Mouse (Mus musculus) forebrain, embryonic 12.5 days (tissue): ENCODE measurements around the gene Snx21. TPM values are rescaled to one million over a fixed set of nuclear protein-coding genes. Genes with fewer than 3 reads are reported as not detected.

Experiments used
- ATAC-seq: fragments of 200-750 bp; cut with Nextera tagmentation; 2 replicates; pipeline ENCODE4 v1.8.0; 2017; ENCODE audit warnings: moderate TSS enrichment; ENCODE audit not compliant: low FRiP score
- H3K27ac ChIP-seq: fragments of 300-500 bp; sonication (generic); 2 replicates; pipeline ENCODE4 v1.5.1; 2016; ENCODE audit warnings: mild to moderate bottlenecking
- H3K27me3 ChIP-seq: fragments of 300-500 bp; sonication (generic); 2 replicates; pipeline ENCODE4 v1.6.1; 2016; ENCODE audit warnings: mild to moderate bottlenecking
- H3K36me3 ChIP-seq: fragments of 300-500 bp; sonication (generic); replicated peaks from 2 replicates; pipeline ENCODE4 v1.6.1; 2016; ENCODE audit warnings: mild to moderate bottlenecking
- H3K4me1 ChIP-seq: fragments of 300-500 bp; sonication (generic); 2 replicates; pipeline ENCODE4 v1.6.1; 2016
- H3K4me2 ChIP-seq: fragments of 300-500 bp; sonication (generic); 2 replicates; pipeline ENCODE4 v1.6.1; 2016; ENCODE audit warnings: mild to moderate bottlenecking, moderate library complexity
- H3K4me3 ChIP-seq: fragments of 300-500 bp; sonication (generic); replicated peaks from 2 replicates; pipeline ENCODE4 v1.5.1; 2016; ENCODE audit warnings: mild to moderate bottlenecking
- H3K9ac ChIP-seq: fragments of 300-500 bp; sonication (generic); 2 replicates; pipeline ENCODE4 v1.6.1; 2016; ENCODE audit warnings: mild to moderate bottlenecking
- H3K9me3 ChIP-seq: fragments of 300-500 bp; sonication (generic); 2 replicates; pipeline ENCODE4 v1.6.1; 2016
- WGBS: fragments of 180-500 bp; shearing (Covaris S2); methylation state at CpG from one replicate; pipeline ENCODE4 v1.1.7; 2016; 5-methylcytosine and 5-hydroxymethylcytosine counted together
- polyA plus RNA-seq: library from polyadenylated mRNA; unstranded; fragments of >200 nt; fragmentation: Nextera tagmentation; extraction: Ambion mirVana; gene quantifications from 2 replicates; pipeline ENCODE4 v1.2.1, GENCODE M21; 2016

Snx21 gene
- polyA plus RNA-seq, 1 experiment from 2014 or later: 13.0 TPM

DNA sequence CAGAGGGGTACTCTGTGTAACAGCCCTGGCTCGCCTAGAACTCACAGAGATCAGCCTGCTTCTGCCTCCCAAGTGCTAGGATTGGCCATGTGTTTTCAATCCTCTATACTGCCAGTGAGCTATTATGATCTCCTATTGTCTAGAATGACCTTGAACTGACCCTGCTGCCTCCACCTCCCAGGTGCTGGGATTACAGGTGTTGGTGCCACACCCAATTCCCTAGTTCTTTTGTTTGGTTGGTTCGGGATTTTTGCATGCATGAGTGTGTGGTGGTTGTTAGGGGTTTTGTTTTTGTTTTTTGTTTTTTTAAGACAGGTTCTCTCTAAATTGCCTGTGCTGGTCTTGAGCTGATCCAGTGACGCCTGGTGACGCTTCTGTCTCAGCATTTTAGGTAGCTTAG is 38.3 kb downstream of the Snx21 start:
- no peak for ATAC-seq
- Histone ChIP-seq H3K27me3 (no peaks in the 10 kb centered on the region), H3K9ac (no peak overlapping the region), H3K27ac (no peak overlapping the region), H3K9me3 (no peaks in the 10 kb centered on the region), H3K4me1 (peaks cover 15% of the 10 kb centered on the region), H3K4me3 (no peak overlapping the region), H3K36me3 (peaks cover 54% of the 10 kb centered on the region), H3K4me2 (peak overlapping the region; percentile 53)
- 91% methylated on average over 4 of the region's 4 CpGs for WGBS

DNA sequence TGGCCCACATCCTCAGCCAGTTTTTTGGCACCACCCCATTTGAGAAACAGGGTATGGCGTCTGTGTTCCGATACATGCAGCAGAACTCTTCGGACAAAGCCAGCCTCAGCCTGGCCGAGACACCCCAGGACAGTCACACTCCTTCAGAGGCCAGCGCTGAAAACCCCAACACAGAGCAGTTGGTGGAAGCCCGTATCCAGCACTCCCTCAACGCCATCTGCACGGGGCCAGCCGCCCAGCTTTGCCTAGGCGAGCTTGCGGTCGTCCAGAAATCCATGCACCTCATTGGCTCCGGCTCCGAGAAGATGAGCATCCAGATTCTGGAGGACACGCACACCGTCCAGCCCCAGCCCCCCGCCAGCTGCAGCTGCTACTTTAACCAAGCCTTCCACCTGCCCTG is 39.9 kb downstream of the Snx21 start:
- Histone ChIP-seq H3K4me2 (no peak overlapping the region), H3K4me3 (no peak overlapping the region), H3K9me3 (no peaks in the 10 kb centered on the region), H3K9ac (no peak overlapping the region), H3K27me3 (no peaks in the 10 kb centered on the region), H3K4me1 (peaks cover 15% of the 10 kb centered on the region), H3K27ac (no peak overlapping the region), H3K36me3 (peaks cover 48% of the 10 kb centered on the region)
- 96% methylated on average over 17 of the region's 17 CpGs for WGBS
- ATAC-seq: no peak

- Histone ChIP-seq H3K4me3 (no peak overlapping the region), H3K9ac (no peak overlapping the region), H3K4me2 (no peak overlapping the region), H3K36me3 (peaks cover 39% of the 10 kb centered on the region), H3K4me1 (peaks cover 13% of the 10 kb centered on the region), H3K27me3 (no peaks in the 10 kb centered on the region), H3K27ac (no peak overlapping the region), H3K9me3 (no peaks in the 10 kb centered on the region)
- 89% methylated on average over 16 of the region's 16 CpGs for WGBS
- ATAC-seq: no peak
Observed at GRCm38 (mm10) chr2:164827146-164827850, 41.7 kb downstream of the Snx21 start.

DNA sequence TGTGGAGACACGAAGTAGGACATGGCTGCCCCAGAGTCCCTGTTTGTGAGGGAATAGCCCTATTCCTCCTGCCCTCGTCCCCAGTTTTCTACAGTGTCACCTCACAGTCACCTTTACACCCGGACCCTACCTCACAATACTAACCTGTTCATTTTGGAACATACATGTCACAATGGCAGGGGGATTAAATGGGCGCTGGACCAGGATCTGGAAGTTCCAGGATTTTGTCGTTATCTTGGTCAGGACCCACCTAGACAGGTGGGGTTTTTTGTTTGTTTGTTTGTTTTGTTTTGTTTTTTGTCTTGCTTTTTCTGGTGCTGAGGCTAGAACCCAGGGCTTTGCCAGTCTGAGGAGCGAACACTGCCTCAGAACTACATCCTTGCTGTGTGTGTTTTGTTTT is 42.8 kb downstream of the Snx21 start, which contains the start of gene Spata25:
Gene Spata25 (minus strand): TSS at position 101 of the 400 bp plus-strand sequence.
- Histone ChIP-seq H3K4me3 (no peak within 1 kb of the TSS), H3K36me3 (peaks cover 39% of the 10 kb centered on the region), H3K27ac (no peak within 1 kb of the TSS), H3K9ac (no peak within 1 kb of the TSS), H3K27me3 (no peaks in the 10 kb centered on the region), H3K4me1 (peaks cover 19% of the 10 kb centered on the region), H3K9me3 (no peaks in the 10 kb centered on the region), H3K4me2 (no peak within 1 kb of the TSS)
- no peak for ATAC-seq
- WGBS: 87% methylated on average over 6 of the region's 6 CpGs

- H3K4me1 ChIP-seq: peaks cover 16% of the 10 kb centered on the region
- no peaks in the 10 kb centered on the region for H3K9me3 ChIP-seq
- no peak overlapping the region for H3K4me2 ChIP-seq
- no peaks in the 10 kb centered on the region for H3K27me3 ChIP-seq
- H3K27ac ChIP-seq: no peak overlapping the region
- H3K4me3 ChIP-seq: no peak overlapping the region
- no peak for ATAC-seq
- WGBS: 95% methylated on average over 1 of the region's 1 CpGs
- no peak overlapping the region for H3K9ac ChIP-seq
- peaks cover 39% of the 10 kb centered on the region for H3K36me3 ChIP-seq
Observed at GRCm38 (mm10) chr2:164829090-164829489, 43.5 kb downstream of the Snx21 start.

GRCm38 (mm10) chr2:164831029-164831428 is 45.4 kb downstream of the Snx21 start:
- Histone ChIP-seq H3K4me1 (peaks cover 26% of the 10 kb centered on the region), H3K36me3 (peaks cover 28% of the 10 kb centered on the region), H3K4me3 (no peak overlapping the region), H3K27me3 (no peaks in the 10 kb centered on the region), H3K27ac (no peak overlapping the region), H3K4me2 (no peak overlapping the region), H3K9ac (no peak overlapping the region), H3K9me3 (no peaks in the 10 kb centered on the region)
- ATAC-seq: no peak
- WGBS: 90% methylated on average over 10 of the region's 10 CpGs

DNA sequence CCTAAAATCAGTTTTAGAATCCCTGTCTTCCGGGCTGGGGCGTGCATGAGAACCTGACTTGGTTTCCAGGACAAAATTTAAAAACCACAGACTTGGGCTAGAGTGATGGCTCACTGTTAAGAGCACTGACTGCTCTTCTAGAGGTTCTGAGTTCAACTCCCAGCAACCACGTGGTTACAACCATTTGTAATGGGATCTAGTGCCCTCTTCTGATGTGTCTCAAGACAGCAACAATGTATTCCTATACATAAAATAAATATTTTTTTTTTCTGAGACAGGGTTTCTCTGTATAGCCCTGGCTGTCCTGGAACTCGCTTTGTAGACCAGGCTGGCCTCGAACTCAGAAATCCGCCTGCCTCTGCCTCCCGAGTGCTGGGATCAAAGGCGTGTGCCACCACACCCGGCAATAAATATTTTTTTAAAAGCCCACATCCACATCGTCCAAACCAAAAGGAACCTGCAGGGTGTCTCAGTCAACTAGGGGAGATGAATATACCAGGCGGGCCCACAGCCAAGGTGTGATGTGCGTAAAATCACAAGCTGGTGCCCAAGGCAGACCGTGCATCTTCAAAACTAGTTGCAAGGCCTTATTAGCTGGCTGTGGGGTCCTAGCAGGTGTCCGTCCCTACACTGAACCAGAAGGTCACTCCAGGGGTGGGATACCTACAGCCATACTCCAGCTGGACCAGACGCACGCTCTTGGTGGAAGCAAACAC is 46.6 kb downstream of the Snx21 start:
- Histone ChIP-seq H3K4me3 (peak overlapping the region; percentile 77), H3K4me2 (peak overlapping the region; percentile 100), H3K27me3 (no peaks in the 10 kb centered on the region), H3K4me1 (peaks cover 26% of the 10 kb centered on the region), H3K27ac (peak overlapping the region; percentile 65; the same call in 1 of the 2 replicates), H3K9me3 (no peaks in the 10 kb centered on the region), H3K9ac (peak overlapping the region; percentile 78), H3K36me3 (peaks cover 22% of the 10 kb centered on the region)
- no peak for ATAC-seq
- WGBS: 66% methylated on average over 16 of the region's 16 CpGs

GRCm38 (mm10) chr2:164832748-164833301 is 47.2 kb downstream of the Snx21 start, which contains the start of gene Ctsa:
Gene Ctsa (plus strand): TSS chr2:164832873.
- WGBS: 2% methylated on average over 35 of the region's 35 CpGs

DNA sequence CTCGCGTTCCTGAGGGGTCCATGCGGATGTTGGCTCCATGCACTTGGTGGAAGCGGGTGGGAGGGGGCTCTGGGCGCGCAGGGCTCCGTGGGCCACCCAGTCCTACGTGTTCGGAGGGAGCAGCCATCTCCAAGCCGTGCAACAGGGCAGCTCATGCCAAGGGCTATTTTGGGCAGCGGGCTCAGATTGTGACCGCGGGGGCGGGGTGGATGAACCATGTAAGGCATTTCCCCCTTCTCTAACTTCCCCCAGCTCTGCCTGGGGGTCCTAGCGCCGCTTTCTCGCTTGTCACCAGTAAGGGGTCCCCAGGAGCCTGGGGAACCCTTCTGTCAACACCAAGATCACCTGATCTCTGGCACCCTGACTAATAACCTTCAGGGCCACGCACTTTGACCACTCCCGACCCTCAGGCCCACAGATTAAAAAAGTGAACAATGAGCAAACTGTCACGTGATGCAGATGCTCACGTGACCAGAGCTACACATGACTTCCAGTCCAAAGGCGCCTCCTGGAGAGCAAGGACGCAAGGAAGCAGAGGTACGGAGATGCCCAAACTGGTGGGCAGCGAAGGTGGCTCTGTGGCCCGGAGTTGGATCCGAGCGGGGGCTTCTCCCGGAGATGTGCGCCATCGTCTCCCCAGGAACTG is 47.8 kb downstream of the Snx21 start, which contains the start of gene Neurl2:
Gene Neurl2 (minus strand): TSS at position 143 of the 646 bp plus-strand sequence.
- H3K27me3 ChIP-seq: no peaks in the 10 kb centered on the region
- peak within 1 kb of the TSS; percentile 77 for H3K4me3 ChIP-seq
- H3K4me1 ChIP-seq: peaks cover 26% of the 10 kb centered on the region
- peak within 1 kb of the TSS; percentile 100 for H3K4me2 ChIP-seq
- peaks cover 17% of the 10 kb centered on the region for H3K36me3 ChIP-seq
- peak within 1 kb of the TSS; percentile 65 for H3K27ac ChIP-seq
- H3K9me3 ChIP-seq: no peaks in the 10 kb centered on the region
- peak; percentile 71 for ATAC-seq
- under 1% methylated on average over 31 of the region's 31 CpGs for WGBS
- H3K9ac ChIP-seq: peak within 1 kb of the TSS; percentile 78

More at GRCm38 (mm10) chr2:164832748-164833301, 47.2 kb downstream of the Snx21 start, which contains the start of gene Ctsa:
- Histone ChIP-seq H3K9ac (peak within 1 kb of the TSS; percentile 78), H3K4me1 (peaks cover 26% of the 10 kb centered on the region), H3K4me3 (peak within 1 kb of the TSS; percentile 77), H3K4me2 (peak within 1 kb of the TSS; percentile 100), H3K27me3 (no peaks in the 10 kb centered on the region), H3K36me3 (peaks cover 17% of the 10 kb centered on the region), H3K9me3 (no peaks in the 10 kb centered on the region), H3K27ac (peak within 1 kb of the TSS; percentile 65)
- ATAC-seq: peak; percentile 64

GRCm38 (mm10) chr2:164834531-164834930 is 48.9 kb downstream of the Snx21 start:
- Histone ChIP-seq H3K36me3 (peaks cover 28% of the 10 kb centered on the region), H3K4me2 (peak overlapping the region; percentile 100), H3K4me1 (peaks cover 26% of the 10 kb centered on the region), H3K9ac (peak overlapping the region; percentile 78), H3K27ac (no peak overlapping the region), H3K9me3 (no peaks in the 10 kb centered on the region), H3K4me3 (peak overlapping the region; percentile 77), H3K27me3 (no peaks in the 10 kb centered on the region)
- no peak for ATAC-seq
- WGBS: 42% methylated on average over 8 of the region's 8 CpGs

- Histone ChIP-seq H3K4me3 (no peak overlapping the region), H3K27ac (no peak overlapping the region), H3K4me1 (peaks cover 26% of the 10 kb centered on the region), H3K36me3 (peaks cover 34% of the 10 kb centered on the region), H3K9me3 (no peaks in the 10 kb centered on the region), H3K4me2 (peak overlapping the region; percentile 100; the same call in 1 of the 2 replicates), H3K9ac (no peak overlapping the region), H3K27me3 (no peaks in the 10 kb centered on the region)
- ATAC-seq: no peak
- WGBS: 94% methylated on average over 4 of the region's 4 CpGs
Observed at GRCm38 (mm10) chr2:164835164-164835563, 49.5 kb downstream of the Snx21 start.
